Mouse (Mus musculus): ENCODE measurements at regions not wholly inside any gene's neighbourhood (a gene's known extent, or its start where the extent isn't known, plus 50 kb on each side); places are given as distances from the start of the nearest gene placed in this dataset.

GRCm38 (mm10) chr16:79718230-79718629, 627.3 kb upstream of the Tmprss15 start:
- DNase-seq (ENCODE audit: low read depth): no peak

- DNase-seq (ENCODE audit: low read depth): no peak
Observed at GRCm38 (mm10) chr16:79692444-79692843, 601.5 kb upstream of the Tmprss15 start.

GRCm38 (mm10) chr16:79651162-79651741, 560.4 kb upstream of the Tmprss15 start:
- DNase-seq (ENCODE audit: low read depth): no peak

- no peak for DNase-seq (ENCODE audit: low read depth)
Observed at GRCm38 (mm10) chr16:79640898-79641297, 550.0 kb upstream of the Tmprss15 start.

- DNase-seq (ENCODE audit: low read depth): no peak
Observed at GRCm38 (mm10) chr16:79627139-79627538, 536.2 kb upstream of the Tmprss15 start.

GRCm38 (mm10) chr16:79611002-79611401, 520.1 kb upstream of the Tmprss15 start:
- DNase-seq (ENCODE audit: low read depth): no peak

GRCm38 (mm10) chr16:79590891-79591290, 500.0 kb upstream of the Tmprss15 start:
- DNase-seq (ENCODE audit: low read depth): no peak

- DNase-seq (ENCODE audit: low read depth): no peak
Observed at GRCm38 (mm10) chr16:79585745-79586144, 494.8 kb upstream of the Tmprss15 start.

- no peak for DNase-seq (ENCODE audit: low read depth)
Observed at GRCm38 (mm10) chr16:79570867-79571266, 480.0 kb upstream of the Tmprss15 start.

- no peak for DNase-seq (ENCODE audit: low read depth)
Observed at GRCm38 (mm10) chr16:79534370-79534769, 443.5 kb upstream of the Tmprss15 start.

- DNase-seq (ENCODE audit: low read depth): no peak
Observed at GRCm38 (mm10) chr16:79492493-79492892, 401.6 kb upstream of the Tmprss15 start.

GRCm38 (mm10) chr16:79450871-79451270, 360.0 kb upstream of the Tmprss15 start:
- no peak for DNase-seq (ENCODE audit: low read depth)

- no peak for DNase-seq (ENCODE audit: low read depth)
Observed at GRCm38 (mm10) chr16:79449732-79450131, 358.8 kb upstream of the Tmprss15 start.

- no peak for DNase-seq (ENCODE audit: low read depth)
Observed at GRCm38 (mm10) chr16:79407385-79407784, 316.5 kb upstream of the Tmprss15 start.

- no peak for DNase-seq (ENCODE audit: low read depth)
Observed at GRCm38 (mm10) chr16:79406216-79406615, 315.3 kb upstream of the Tmprss15 start.

- no peak for DNase-seq (ENCODE audit: low read depth)
Observed at GRCm38 (mm10) chr16:79404064-79404463, 313.2 kb upstream of the Tmprss15 start.

- no peak for DNase-seq (ENCODE audit: low read depth)
Observed at GRCm38 (mm10) chr16:79400100-79400499, 309.2 kb upstream of the Tmprss15 start.

- DNase-seq (ENCODE audit: low read depth): no peak
Observed at GRCm38 (mm10) chr16:79398476-79398875, 307.6 kb upstream of the Tmprss15 start.

GRCm38 (mm10) chr16:79394425-79394824, 303.5 kb upstream of the Tmprss15 start:
- no peak for DNase-seq (ENCODE audit: low read depth)

- no peak for DNase-seq (ENCODE audit: low read depth)
Observed at GRCm38 (mm10) chr16:79386421-79386820, 295.5 kb upstream of the Tmprss15 start.

- DNase-seq (ENCODE audit: low read depth): no peak
Observed at GRCm38 (mm10) chr16:79350127-79350526, 259.2 kb upstream of the Tmprss15 start.

GRCm38 (mm10) chr16:79342453-79342852, 251.6 kb upstream of the Tmprss15 start:
- no peak for DNase-seq (ENCODE audit: low read depth)

- no peak for DNase-seq (ENCODE audit: low read depth)
Observed at GRCm38 (mm10) chr16:79336416-79336815, 245.5 kb upstream of the Tmprss15 start.

GRCm38 (mm10) chr16:79336016-79336415, 245.1 kb upstream of the Tmprss15 start:
- DNase-seq (ENCODE audit: low read depth): no peak

GRCm38 (mm10) chr16:79313301-79313700, 222.4 kb upstream of the Tmprss15 start:
- no peak for DNase-seq (ENCODE audit: low read depth)
